Comparison of ENCODE assay signal across 8 mouse cellular contexts in genomic region chr7:44892276-44892921, GRCm38 (mm10). TPM values are rescaled to one million over a fixed set of nuclear protein-coding genes. Genes with fewer than 3 reads are reported as not detected.
DNase-seq lines count a peak whose midpoint lies in the region; ATAC-seq and TF ChIP-seq lines count a peak whose summit lies in the region.

Med25 (minus strand) TSS chr7:44892712.

- H3K4me3 ChIP-seq in heart, embryonic 12.5 days, result peak within 1 kb of the TSS; percentile 85
- peak within 1 kb of the TSS; percentile 86 for H3K4me3 ChIP-seq in kidney, postnatal 0 days (replicated peaks; ENCODE audit: low read depth, low read length)
- H3K4me3 ChIP-seq in liver, embryonic 11.5 days (ENCODE audit: low read depth, low read length), result peak within 1 kb of the TSS; percentile 79
- peak within 1 kb of the TSS; percentile 78 for H3K4me3 ChIP-seq in stomach, embryonic 14.5 days (ENCODE audit: low read depth, low read length)

- peak; percentile 85 for ATAC-seq in erythroid progenitor cell, adult 5-6 weeks (replicated peaks; ENCODE audit: low FRiP score, poor library complexity, severe bottlenecking)
- peak; percentile 79 for ATAC-seq in heart, embryonic 12.5 days (ENCODE audit: insufficient number of reproducible peaks, low FRiP score)
- peak; percentile 69 for ATAC-seq in kidney, postnatal 0 days (replicated peaks; ENCODE audit: low FRiP score, low read depth)
- peak; percentile 76 for ATAC-seq in liver, embryonic 11.5 days (replicated peaks; ENCODE audit: low FRiP score)
- peak; percentile 81; the same call in 1 of the 2 replicates for ATAC-seq in stomach, embryonic 14.5 days (ENCODE audit: insufficient number of reproducible peaks, insufficient read depth, low FRiP score, low read depth)

- peak within 1 kb of the TSS; percentile 82 for H3K4me2 ChIP-seq in heart, embryonic 12.5 days
- peak within 1 kb of the TSS; percentile 84 for H3K4me2 ChIP-seq in kidney, postnatal 0 days (ENCODE audit: low read length)
- H3K4me2 ChIP-seq in liver, embryonic 11.5 days, result peak within 1 kb of the TSS; percentile 95
- H3K4me2 ChIP-seq in stomach, embryonic 14.5 days (replicated peaks; ENCODE audit: low read depth, low read length), result peak within 1 kb of the TSS; percentile 96

- peak within 1 kb of the TSS; percentile 90 for H3K9ac ChIP-seq in heart, embryonic 12.5 days
- H3K9ac ChIP-seq in kidney, postnatal 0 days (ENCODE audit: low read depth, low read length), result peak within 1 kb of the TSS; percentile 92
- peak within 1 kb of the TSS; percentile 92 for H3K9ac ChIP-seq in liver, embryonic 11.5 days (ENCODE audit: low read depth, low read length)
- peak within 1 kb of the TSS; percentile 67 for H3K9ac ChIP-seq in stomach, embryonic 14.5 days (replicated peaks; ENCODE audit: low read depth, low read length)

- no peaks in the 10 kb centered on the region for H3K9me3 ChIP-seq in heart, embryonic 12.5 days (replicated peaks)
- no peaks in the 10 kb centered on the region for H3K9me3 ChIP-seq in kidney, postnatal 0 days (replicated peaks; ENCODE audit: low read length)
- H3K9me3 ChIP-seq in liver, embryonic 11.5 days (ENCODE audit: control insufficient read depth, low read length), result no peaks in the 10 kb centered on the region
- no peaks in the 10 kb centered on the region for H3K9me3 ChIP-seq in stomach, embryonic 14.5 days (ENCODE audit: control insufficient read depth, low read depth, low read length)

- H3K27me3 ChIP-seq in heart, embryonic 12.5 days (replicated peaks), result no peaks in the 10 kb centered on the region
- no peaks in the 10 kb centered on the region for H3K27me3 ChIP-seq in kidney, postnatal 0 days (ENCODE audit: insufficient read depth, low read length)
- no peaks in the 10 kb centered on the region for H3K27me3 ChIP-seq in liver, embryonic 11.5 days (replicated peaks; ENCODE audit: control insufficient read depth, insufficient read depth, low read length)
- no peaks in the 10 kb centered on the region for H3K27me3 ChIP-seq in stomach, embryonic 14.5 days (ENCODE audit: control insufficient read depth, insufficient read depth, low read length)

- TF ChIP-seq CTCF in kidney, postnatal 0 days (IDR thresholded peaks at IDR 0.05; ENCODE audit: low read depth), result no peak

- WGBS in heart, embryonic 12.5 days, result under 1% methylated on average over 56 of the region's 56 CpGs
- WGBS in kidney, postnatal 0 days, result under 1% methylated on average over 56 of the region's 56 CpGs
- under 1% methylated on average over 56 of the region's 56 CpGs for WGBS in liver, embryonic 11.5 days
- under 1% methylated on average over 56 of the region's 56 CpGs for WGBS in stomach, embryonic 14.5 days

- peaks cover 49% of the 10 kb centered on the region for H3K4me1 ChIP-seq in heart, embryonic 12.5 days (replicated peaks)
- peaks cover 23% of the 10 kb centered on the region for H3K4me1 ChIP-seq in kidney, postnatal 0 days (replicated peaks; ENCODE audit: insufficient read depth, low read length)
- H3K4me1 ChIP-seq in liver, embryonic 11.5 days (replicated peaks; ENCODE audit: control insufficient read depth, insufficient read depth, low read length), result peaks cover 33% of the 10 kb centered on the region
- H3K4me1 ChIP-seq in stomach, embryonic 14.5 days (ENCODE audit: control insufficient read depth, insufficient read depth, low read length), result peaks cover 34% of the 10 kb centered on the region

- peaks cover 21% of the 10 kb centered on the region for H3K36me3 ChIP-seq in heart, embryonic 12.5 days
- peaks cover 5% of the 10 kb centered on the region; the same call in 1 of the 2 replicates for H3K36me3 ChIP-seq in kidney, postnatal 0 days (ENCODE audit: insufficient read depth, low read length)
- H3K36me3 ChIP-seq in liver, embryonic 11.5 days (ENCODE audit: control insufficient read depth, insufficient read depth, low read length), result no peaks in the 10 kb centered on the region; the same call in 1 of the 2 replicates
- H3K36me3 ChIP-seq in stomach, embryonic 14.5 days (ENCODE audit: control insufficient read depth, insufficient read depth, low read length), result peaks cover 9% of the 10 kb centered on the region; the same call in 1 of the 2 replicates

- peak; percentile 93 for DNase-seq in CD4-positive helper T cell, adult 2 months (ENCODE audit: low read depth, low spot score)
- DNase-seq in brain, embryonic 18.5 days (ENCODE audit: low read depth, low spot score), result peak; percentile 97
- DNase-seq in kidney, postnatal 0 days (ENCODE audit: low spot score), result peak; percentile 98
- DNase-seq in liver, embryonic 11.5 days (ENCODE audit: low spot score), result peak; percentile 87
- DNase-seq in naive thymus-derived CD4-positive, alpha-beta T cell, adult 2 months (ENCODE audit: low read depth), result peak; percentile 95

- peak within 1 kb of the TSS; percentile 90 for H3K27ac ChIP-seq in heart, embryonic 12.5 days (ENCODE audit: poor library complexity, severe bottlenecking)
- peak within 1 kb of the TSS; percentile 98 for H3K27ac ChIP-seq in kidney, postnatal 0 days
- H3K27ac ChIP-seq in liver, embryonic 11.5 days (ENCODE audit: low read depth, low read length), result peak within 1 kb of the TSS; percentile 78
- peak within 1 kb of the TSS; percentile 94 for H3K27ac ChIP-seq in stomach, embryonic 14.5 days (ENCODE audit: low read length)

RNA-seq across cellular contexts. Expression of gene Med25, which starts in this region (rescaled TPM):
- 10.1 and 18.0 TPM in 2 replicates for total RNA-seq in erythroid progenitor cell, adult 5-6 weeks (2015; ENCODE audit: low replicate concordance)
- 8.0 and 11.3 TPM in 2 replicates for total RNA-seq in erythroid progenitor cell, adult 5-6 weeks (2017; ENCODE audit: low replicate concordance)
- polyA plus RNA-seq in heart, embryonic 12.5 days (2016; fragmentation: Nextera tagmentation; extraction: Ambion mirVana), result 76.8 and 81.2 TPM in 2 replicates
- polyA plus RNA-seq in kidney, postnatal 0 days (2015; fragmentation: Nextera tagmentation; extraction: Ambion mirVana), result 91.4 and 97.8 TPM in 2 replicates
- 66.8 and 72.5 TPM in 2 replicates for polyA plus RNA-seq in liver, embryonic 11.5 days (2014; fragmentation: Nextera tagmentation; extraction: Ambion mirVana)
- 65.2 and 79.4 TPM in 2 replicates for polyA plus RNA-seq in stomach, embryonic 14.5 days (2014; fragmentation: Nextera tagmentation; extraction: Ambion mirVana)

Comparison
In these comparisons a context has a peak if more than half of its experiments do, and no peak if none do; other contexts are left out.
1. Peak in every context shown above with its lines: DNase-seq, ATAC-seq, H3K4me3 ChIP-seq and H3K27ac ChIP-seq.